Mouse (Mus musculus) midbrain, postnatal 0 days (tissue): ENCODE results near the gene Ap1s3. TPM values are rescaled to one million over a fixed set of nuclear protein-coding genes. Genes with fewer than 3 reads are reported as not detected.
A peak's percentile ranks its signal among the peaks of the same experiment; 100 is the strongest.

Experiments
- ATAC-seq: fragments of 200-750 bp; cut with Nextera tagmentation; 2 replicates; pipeline ENCODE4 v1.8.0; 2017; ENCODE audit warnings: moderate number of reproducible peaks, mild to moderate bottlenecking, moderate TSS enrichment, moderate library complexity; ENCODE audit not compliant: low FRiP score
- DNase-seq: peaks from one replicate; pipeline ENCODE4 v3.0.0-alpha.2; 2015; ENCODE audit warnings: low spot score
- H3K27ac ChIP-seq: fragments of 300-500 bp; sonication (generic); 2 replicates; pipeline ENCODE4 v1.5.1; 2014; ENCODE audit warnings: low read depth, mild to moderate bottlenecking, low read length, mixed read lengths
- H3K27me3 ChIP-seq: fragments of 300-500 bp; sonication (generic); 2 replicates; pipeline ENCODE4 v1.6.1; 2014; ENCODE audit warnings: low read length, control low read depth, mixed read lengths; ENCODE audit not compliant: insufficient read depth
- H3K36me3 ChIP-seq: fragments of 300-500 bp; sonication (generic); 2 replicates; pipeline ENCODE4 v1.6.1; 2014; ENCODE audit warnings: low read length, control low read depth, mixed read lengths; ENCODE audit not compliant: insufficient read depth
- H3K4me1 ChIP-seq: fragments of 300-500 bp; sonication (generic); 2 replicates; pipeline ENCODE4 v1.6.1; 2014; ENCODE audit warnings: mild to moderate bottlenecking, control low read depth, antibody characterized with exemption, low read length, mixed read lengths; ENCODE audit not compliant: insufficient read depth
- H3K4me2 ChIP-seq: fragments of 300-500 bp; sonication (generic); 2 replicates; pipeline ENCODE4 v1.6.1; 2014; ENCODE audit warnings: low read depth, mild to moderate bottlenecking, low read length, mixed read lengths; ENCODE audit not compliant: poor library complexity, severe bottlenecking
- H3K4me3 ChIP-seq: fragments of 300-500 bp; sonication (generic); 2 replicates; pipeline ENCODE4 v1.5.1; 2014; ENCODE audit warnings: low read depth, mild to moderate bottlenecking, low read length, moderate library complexity
- H3K9ac ChIP-seq: fragments of 300-500 bp; sonication (generic); replicated peaks from 2 replicates; pipeline ENCODE4 v1.6.1; 2014; ENCODE audit warnings: mild to moderate bottlenecking, low read length, moderate library complexity, mixed read lengths; ENCODE audit not compliant: poor library complexity, severe bottlenecking
- H3K9me3 ChIP-seq: fragments of 300-500 bp; sonication (generic); 2 replicates; pipeline ENCODE4 v1.6.1; 2016; ENCODE audit warnings: low read length, control low read depth
- CTCF ChIP-seq: IDR thresholded peaks from 2 replicates; pipeline ENCODE4 v1.5.1; 2016; ENCODE audit warnings: antibody characterized with exemption, mild to moderate bottlenecking
- WGBS: fragments of 180-500 bp; shearing (Covaris S2); extraction: QIAGEN DNeasy Blood & Tissue Kit; methylation state at CpG from one replicate; pipeline ENCODE4 v1.1.7; 2014; 5-methylcytosine and 5-hydroxymethylcytosine counted together
- polyA plus RNA-seq: library from polyadenylated mRNA; unstranded; fragments of >200 nt; fragmentation: Nextera tagmentation; extraction: Ambion mirVana; gene quantifications from 2 replicates; pipeline ENCODE4 v1.2.1, GENCODE M21; 2015
- total RNA-seq: library from RNA; depleted of rRNA; stranded (reverse); fragments of >200 nt; gene quantifications from 2 replicates; pipeline ENCODE4 v1.2.3, GENCODE M21; 2014

The Ap1s3 gene
- total and polyA plus RNA-seq, 2 experiments from 2014 or later: 0.35 to 0.82 TPM

- TF ChIP-seq CTCF: no peak
- no peak for ATAC-seq
- no peak for DNase-seq
Observed at GRCm38 (mm10) chr1:79602500-79602899, 69.3 kb downstream of the Ap1s3 start.

GRCm38 (mm10) chr1:79598385-79599178 is 73.2 kb downstream of the Ap1s3 start:
- H3K9me3 ChIP-seq: no peaks in the 10 kb centered on the region
- H3K27ac ChIP-seq: no peak overlapping the region
- 0 out of 2 replicates have a peak overlapping the region, but pooled peaks have one; percentile 13 for H3K9ac ChIP-seq
- peak; percentile 82 for ATAC-seq
- no peak for TF ChIP-seq CTCF
- no peaks in the 10 kb centered on the region for H3K27me3 ChIP-seq
- DNase-seq: peak; percentile 66
- no peak overlapping the region for H3K4me2 ChIP-seq
- H3K4me3 ChIP-seq: no peak overlapping the region
- WGBS: 26% methylated on average over 5 of the region's 5 CpGs
- H3K36me3 ChIP-seq: no peaks in the 10 kb centered on the region
- H3K4me1 ChIP-seq: no peaks in the 10 kb centered on the region

More at GRCm38 (mm10) chr1:79602500-79602899, 69.3 kb downstream of the Ap1s3 start:
- WGBS: 30% methylated on average over 2 of the region's 2 CpGs
- H3K9ac ChIP-seq: no peak overlapping the region
- no peak overlapping the region for H3K27ac ChIP-seq
- H3K4me2 ChIP-seq: no peak overlapping the region
- no peaks in the 10 kb centered on the region for H3K4me1 ChIP-seq
- no peak overlapping the region for H3K4me3 ChIP-seq
- H3K9me3 ChIP-seq: no peaks in the 10 kb centered on the region
- no peaks in the 10 kb centered on the region for H3K36me3 ChIP-seq
- no peaks in the 10 kb centered on the region for H3K27me3 ChIP-seq

GRCm38 (mm10) chr1:79592721-79593277 is 79.0 kb downstream of the Ap1s3 start:
- H3K4me2 ChIP-seq: no peak overlapping the region
- H3K27me3 ChIP-seq: no peaks in the 10 kb centered on the region
- H3K4me1 ChIP-seq: no peaks in the 10 kb centered on the region
- H3K36me3 ChIP-seq: no peaks in the 10 kb centered on the region
- ATAC-seq (no peak), DNase-seq (no peak)
- no peak overlapping the region for H3K4me3 ChIP-seq
- TF ChIP-seq CTCF: no peak
- no peak overlapping the region for H3K9ac ChIP-seq
- no peaks in the 10 kb centered on the region for H3K9me3 ChIP-seq
- H3K27ac ChIP-seq: no peak overlapping the region
- 80% methylated on average over 4 of the region's 4 CpGs for WGBS

- Histone ChIP-seq H3K27me3 (no peaks in the 10 kb centered on the region), H3K9me3 (no peaks in the 10 kb centered on the region), H3K4me1 (no peaks in the 10 kb centered on the region), H3K9ac (no peak overlapping the region), H3K36me3 (no peaks in the 10 kb centered on the region), H3K4me3 (no peak overlapping the region), H3K27ac (no peak overlapping the region), H3K4me2 (no peak overlapping the region)
- 93% methylated on average over 1 of the region's 1 CpGs for WGBS
- no peak for DNase-seq
- no peak for TF ChIP-seq CTCF
- ATAC-seq: no peak
Observed at GRCm38 (mm10) chr1:79591091-79591490, 80.7 kb downstream of the Ap1s3 start.

GRCm38 (mm10) chr1:79589971-79590763 is 81.6 kb downstream of the Ap1s3 start:
- Histone ChIP-seq H3K27me3 (no peaks in the 10 kb centered on the region), H3K36me3 (no peaks in the 10 kb centered on the region), H3K4me3 (no peak overlapping the region), H3K4me1 (no peaks in the 10 kb centered on the region), H3K4me2 (no peak overlapping the region), H3K27ac (no peak overlapping the region), H3K9ac (no peak overlapping the region), H3K9me3 (no peaks in the 10 kb centered on the region)
- no peak for TF ChIP-seq CTCF
- no peak for DNase-seq
- 81% methylated on average over 4 of the region's 4 CpGs for WGBS
- no peak for ATAC-seq

GRCm38 (mm10) chr1:79589424-79589823 is 82.3 kb downstream of the Ap1s3 start:
- Histone ChIP-seq H3K4me2 (no peak overlapping the region), H3K27me3 (no peaks in the 10 kb centered on the region), H3K4me1 (no peaks in the 10 kb centered on the region), H3K36me3 (no peaks in the 10 kb centered on the region), H3K4me3 (no peak overlapping the region), H3K9ac (no peak overlapping the region), H3K9me3 (no peaks in the 10 kb centered on the region), H3K27ac (no peak overlapping the region)
- DNase-seq: no peak
- no peak for ATAC-seq
- no peak for TF ChIP-seq CTCF
- WGBS: 44% methylated on average over 6 of the region's 6 CpGs
